Mouse (Mus musculus): ENCODE measurements around the gene Rac3. TPM values are rescaled to one million over a fixed set of nuclear protein-coding genes. Genes with fewer than 3 reads are reported as not detected.
A peak's percentile ranks its signal among the peaks of the same experiment; 100 is the strongest.
"Not testable (repeated sequence)": the region's sequence is repeated elsewhere in the genome, so short reads cannot be mapped to it uniquely, and the experiment has no call there.

Rac3 gene
- polyA plus RNA-seq, 1 experiment, result 10.1 TPM

DNA sequence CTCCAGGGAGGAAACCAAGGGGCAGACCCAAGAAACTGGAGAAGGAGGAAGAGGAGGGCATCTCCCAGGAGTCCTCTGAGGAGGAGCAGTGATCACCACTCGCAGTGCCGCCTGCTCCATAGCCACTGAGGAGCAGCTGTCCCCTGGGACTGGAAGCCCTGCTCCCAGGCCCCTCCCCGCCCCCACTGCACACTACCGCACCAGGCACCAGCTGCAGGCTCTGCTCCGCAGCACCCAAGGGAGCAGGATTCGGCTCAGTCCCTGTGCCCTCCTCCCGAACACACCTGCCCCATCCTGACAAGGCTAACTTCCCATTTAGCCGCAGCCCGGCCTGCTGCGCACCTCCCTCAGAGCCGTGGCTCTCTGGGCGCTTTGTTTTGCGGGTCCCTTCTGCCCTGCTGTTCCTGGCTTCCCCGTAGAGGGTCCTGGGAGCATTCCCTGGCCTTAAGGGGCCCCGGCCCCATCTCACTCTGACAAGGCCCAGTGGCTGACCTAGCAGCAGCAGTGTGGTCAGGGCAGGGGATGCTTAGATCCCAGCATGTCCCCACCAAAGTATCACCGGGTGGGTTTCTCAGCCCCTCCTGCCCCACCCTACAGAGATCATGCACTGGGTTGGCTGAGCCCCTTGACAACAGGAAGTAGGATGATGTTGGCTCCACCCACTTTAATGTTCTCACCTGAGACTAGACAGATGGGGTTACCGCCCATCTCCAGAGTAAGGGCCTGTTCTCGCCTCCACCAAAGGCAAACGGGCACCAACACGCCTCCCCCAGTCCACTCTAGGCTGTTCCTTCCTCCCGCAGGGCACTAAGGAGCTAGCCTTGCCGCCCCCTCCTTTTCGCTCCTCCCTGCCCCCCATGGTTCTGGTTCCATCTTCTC is 42.1 kb downstream of the Rac3 start:
- 12% methylated on average over 11 of the region's 23 CpGs for WGBS
- not testable (repeated sequence) for DNase-seq (ENCODE audit: low read depth, low spot score)

DNA sequence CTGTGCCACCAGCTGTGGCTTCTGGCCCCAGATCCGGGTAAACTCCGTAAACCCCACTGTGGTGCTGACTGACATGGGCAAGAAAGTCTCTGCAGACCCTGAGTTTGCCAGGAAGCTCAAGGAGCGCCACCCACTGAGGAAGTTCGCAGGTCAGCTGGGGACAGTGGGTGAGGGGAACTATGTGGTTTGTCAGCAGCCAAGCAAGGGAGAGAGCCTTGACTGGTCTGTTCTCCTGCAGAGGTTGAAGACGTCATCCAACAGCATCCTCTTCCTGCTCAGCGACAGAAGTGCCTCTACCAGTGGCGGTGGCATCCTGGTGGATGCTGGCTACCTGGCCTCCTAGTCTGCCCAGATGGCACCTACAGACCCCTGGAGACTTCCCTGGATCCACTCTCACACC is 45.8 kb downstream of the Rac3 start:
- not testable (repeated sequence) for DNase-seq (ENCODE audit: low read depth, low spot score)
- WGBS, result 85% methylated on average over 5 of the region's 7 CpGs

DNA sequence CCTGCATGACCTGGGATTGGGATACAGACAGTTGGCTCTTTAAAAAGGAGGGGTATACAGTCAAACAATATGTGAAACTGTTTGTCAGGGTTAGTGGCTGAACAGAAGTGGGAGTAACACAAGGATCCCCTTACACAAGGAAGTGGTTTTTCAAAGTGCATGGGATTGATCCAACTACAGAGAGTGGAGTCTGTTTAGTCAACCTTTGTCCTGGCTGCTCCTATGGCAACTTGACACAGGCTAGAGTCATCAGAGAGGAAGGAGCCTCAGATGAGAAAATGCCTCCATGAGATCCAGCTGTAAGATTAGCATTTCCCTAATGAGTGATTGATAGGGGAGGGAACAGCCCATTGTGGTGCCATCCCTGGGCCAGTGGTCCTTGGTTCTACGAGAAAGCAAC is 46.9 kb downstream of the Rac3 start:
- DNase-seq (ENCODE audit: low read depth, low spot score), result peak; percentile 72
- WGBS, result 29% methylated on average over 1 of the region's 1 CpGs

DNA sequence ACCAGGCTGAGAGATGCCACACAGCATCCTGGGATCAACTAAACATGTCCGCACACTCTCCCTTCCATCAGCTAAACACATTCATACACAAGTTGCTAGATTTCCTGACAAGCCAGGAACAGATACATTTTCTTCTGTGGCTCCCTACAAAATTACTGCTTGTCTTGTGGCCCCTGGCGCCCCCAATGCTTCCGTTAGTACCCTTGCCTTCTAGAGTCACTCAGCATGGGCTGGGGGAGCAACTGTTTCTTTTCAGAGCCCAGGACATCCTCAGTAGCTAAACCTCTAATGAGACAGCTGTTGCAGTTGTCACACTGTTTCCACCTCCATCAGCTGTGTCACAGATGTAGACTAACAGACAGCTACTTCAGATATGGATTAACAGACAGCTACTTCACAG is 51.5 kb downstream of the Rac3 start:
- WGBS, result 95% methylated on average over 3 of the region's 3 CpGs
- DNase-seq (ENCODE audit: low read depth, low spot score), result no peak

Other genes with a start within 250 kb of the Rac3 start
- gene Mrpl12, start 236.9 kb upstream of the Rac3 start, polyA plus RNA-seq (2012; rRNA removed), result 139 and 148 TPM in 2 replicates
- 287 and 345 TPM in 2 replicates for gene Slc25a10, start 229.6 kb upstream of the Rac3 start, polyA plus RNA-seq (2012; rRNA removed)
- gene Gcgr, start 190.8 kb upstream of the Rac3 start, polyA plus RNA-seq (2012; rRNA removed), result 0.90 and 1.1 TPM in 2 replicates
- gene Mcrip1, start 171.7 kb upstream of the Rac3 start, polyA plus RNA-seq (2012; rRNA removed), result 36.6 and 46.6 TPM in 2 replicates
- gene Ppp1r27, start 170.3 kb upstream of the Rac3 start, polyA plus RNA-seq (2012; rRNA removed), result 0.22 TPM in 1 of 2 replicates, not detected in the other
- 496 and 716 TPM in 2 replicates for gene P4hb, start 148.2 kb upstream of the Rac3 start, polyA plus RNA-seq (2012; rRNA removed)
- 745 and 760 TPM in 2 replicates for gene Arhgdia, start 139.8 kb upstream of the Rac3 start, polyA plus RNA-seq (2012; rRNA removed)
- 45.9 and 54.0 TPM in 2 replicates for gene Alyref, start 123.1 kb upstream of the Rac3 start, polyA plus RNA-seq (2012; rRNA removed)
- gene Anapc11, start 123.0 kb upstream of the Rac3 start, polyA plus RNA-seq (2012; rRNA removed), result 84.8 and 85.4 TPM in 2 replicates
- gene Npb, start 113.0 kb upstream of the Rac3 start, polyA plus RNA-seq (2012; rRNA removed), result 0.63 and 1.0 TPM in 2 replicates
- 397 and 622 TPM in 2 replicates for gene Pcyt2, start 103.5 kb upstream of the Rac3 start, polyA plus RNA-seq (2012; rRNA removed)
- 117 and 124 TPM in 2 replicates for gene Sirt7, start 96.2 kb upstream of the Rac3 start, polyA plus RNA-seq (2012; rRNA removed)
- 28.4 and 30.8 TPM in 2 replicates for gene Mafg, start 87.9 kb upstream of the Rac3 start, polyA plus RNA-seq (2012; rRNA removed)
- gene Pycr1, start 77.7 kb upstream of the Rac3 start, polyA plus RNA-seq (2012; rRNA removed), result 16.4 and 16.7 TPM in 2 replicates
- gene Myadml2, start 73.3 kb upstream of the Rac3 start, polyA plus RNA-seq (2012; rRNA removed), result 0.53 and 0.56 TPM in 2 replicates
- 0.45 and 0.79 TPM in 2 replicates for gene Notum, start 60.3 kb upstream of the Rac3 start, polyA plus RNA-seq (2012; rRNA removed)
- gene Aspscr1, start 48.5 kb upstream of the Rac3 start, polyA plus RNA-seq (2012; rRNA removed), result 74.9 and 88.8 TPM in 2 replicates
- gene Cenpx, start 7.7 kb upstream of the Rac3 start, polyA plus RNA-seq (2012; rRNA removed), result 94.1 and 101 TPM in 2 replicates
- gene Lrrc45, start 7.5 kb upstream of the Rac3 start, polyA plus RNA-seq (2012; rRNA removed), result 21.3 and 34.5 TPM in 2 replicates
- gene Dcxr, start 5.8 kb downstream of the Rac3 start, polyA plus RNA-seq (2012; rRNA removed), result 63.8 and 66.5 TPM in 2 replicates
- 4.4 and 6.9 TPM in 2 replicates for gene Cbr2, start 10.6 kb downstream of the Rac3 start, polyA plus RNA-seq (2012; rRNA removed)
- gene Hmga1b, start 41.3 kb downstream of the Rac3 start, polyA plus RNA-seq (2012; rRNA removed), result 1.9 and 2.1 TPM in 2 replicates
- gene Rfng, start 62.7 kb downstream of the Rac3 start, polyA plus RNA-seq (2012; rRNA removed), result 60.4 and 73.4 TPM in 2 replicates
- 124 and 130 TPM in 2 replicates for gene Gps1, start 62.8 kb downstream of the Rac3 start, polyA plus RNA-seq (2012; rRNA removed)
- 41.7 and 42.1 TPM in 2 replicates for gene Dus1l, start 74.9 kb downstream of the Rac3 start, polyA plus RNA-seq (2012; rRNA removed)
- gene Fasn, start 103.1 kb downstream of the Rac3 start, polyA plus RNA-seq (2012; rRNA removed), result 201 and 272 TPM in 2 replicates
- gene Ccdc57, start 211.4 kb downstream of the Rac3 start, polyA plus RNA-seq (2012; rRNA removed), result 0.90 and 1.1 TPM in 2 replicates
- 12.8 and 36.6 TPM in 2 replicates for gene Slc16a3, start 227.0 kb downstream of the Rac3 start, polyA plus RNA-seq (2012; rRNA removed)